10 mouse cellular contexts compared by ENCODE assay signal in the genomic region with DNA sequence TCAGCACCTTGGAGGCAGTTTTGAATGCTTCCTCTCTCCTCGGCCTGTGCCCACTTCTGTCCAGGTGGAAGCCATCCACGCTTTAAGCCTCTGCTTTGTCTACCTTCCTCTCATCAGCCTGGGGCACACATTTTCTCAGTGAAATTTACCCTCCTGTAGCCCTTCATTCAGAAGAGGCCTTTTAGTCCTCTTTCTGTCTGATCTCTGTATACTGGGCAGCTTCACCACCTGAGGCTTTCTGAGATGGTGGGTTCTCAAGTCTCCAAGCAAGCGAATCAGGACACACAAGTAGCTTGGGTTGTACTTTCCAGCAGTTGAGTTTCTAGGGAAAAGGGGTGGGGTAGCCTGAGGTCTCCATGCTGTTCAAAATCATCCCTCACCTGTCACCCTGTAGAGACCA. TPM values are rescaled to one million over a fixed set of nuclear protein-coding genes. Genes with fewer than 3 reads are reported as not detected.
DNase-seq lines count a peak whose midpoint lies in the region; ATAC-seq and TF ChIP-seq lines count a peak whose summit lies in the region.
"Had no signal": no experiment of that assay in that cellular context is flagged by ENCODE, and none has a peak within 500 bp of the region (broad histone marks: within the 10 kb centered on the region; RNA-seq: fewer than 3 reads in every experiment).

No protein-coding gene starts in this region.

- no peak overlapping the region for H3K4me3 ChIP-seq in heart, embryonic 11.5 days (ENCODE audit: low read depth, low read length)
- H3K4me3 ChIP-seq in CH12.LX (replicated peaks in 1 of 3; ENCODE audit: low read depth in 2 of 3, low read length in 2 of 3, poor library complexity in 1 of 3): peak overlapping the region; percentile 71 to 78 (median 72)
- no peak overlapping the region for H3K4me3 ChIP-seq in forebrain, postnatal 0 days (ENCODE audit: low read depth, low read length)
- peak overlapping the region; percentile 49 for H3K4me3 ChIP-seq in liver, embryonic 16.5 days (ENCODE audit: low read depth, low read length)

- dilution Hi-C loops in CH12.LX (cut with MboI; ENCODE audit: extremely low pct_ligation_motif_present, extremely low pct_unique_long_range_greater_than_20kb, low sequenced_read_pairs): no loop called here

- H3K36me3 ChIP-seq in heart, embryonic 11.5 days (ENCODE audit: control insufficient read depth, insufficient read depth, low read length): peaks cover under 1% of the 10 kb centered on the region; the same call in 1 of the 2 replicates
- H3K36me3 ChIP-seq in CH12.LX (replicated peaks in 1 of 2; ENCODE audit: control insufficient read depth in 1 of 2, insufficient read depth in 1 of 2, low read length in 1 of 2): peaks cover 28 to 44% of the 10 kb centered on the region in 2 experiments
- H3K36me3 ChIP-seq in forebrain, postnatal 0 days (ENCODE audit: insufficient read depth): peaks cover 22% of the 10 kb centered on the region
- no peaks in the 10 kb centered on the region for H3K36me3 ChIP-seq in liver, embryonic 16.5 days (ENCODE audit: control insufficient read depth, insufficient read depth)

- TF ChIP-seq POLR2A in CH12.LX (IDR thresholded peaks at IDR 0.05; ENCODE audit: low read depth, low read length): no peak

- TF ChIP-seq RAD21 in CH12.LX (IDR thresholded peaks at IDR 0.05; ENCODE audit: low read depth, low read length): no peak

- H3K4me2 ChIP-seq in heart, embryonic 11.5 days: peak overlapping the region; percentile 95
- peak overlapping the region; percentile 90 for H3K4me2 ChIP-seq in CH12.LX (ENCODE audit: insufficient read depth, low read depth, poor library complexity, severe bottlenecking)
- H3K4me2 ChIP-seq in forebrain, postnatal 0 days (ENCODE audit: low read depth): peak overlapping the region; percentile 92
- peak overlapping the region; percentile 67 for H3K4me2 ChIP-seq in liver, embryonic 16.5 days (ENCODE audit: low read depth, low read length)

- DNase-seq in heart, postnatal 4 days: no peak
- DNase-seq in CH12.LX (ENCODE audit: extremely low read depth): no peak
- DNase-seq in forebrain, postnatal 0 days: no peak
- no peak for DNase-seq in right cerebral cortex, postnatal 10 days (ENCODE audit: low spot score in 2 of 2)
- DNase-seq in right cerebral cortex, adult 18-20 months: no peak
- DNase-seq: kidney, postnatal 14 days had no signal

- TF ChIP-seq EP300 in CH12.LX (IDR thresholded peaks at IDR 0.05; ENCODE audit: low read length): no peak

- no peak overlapping the region for H3K27ac ChIP-seq in heart, embryonic 11.5 days (ENCODE audit: low read depth, low read length)
- H3K27ac ChIP-seq in CH12.LX (ENCODE audit: insufficient read depth, low read depth): no peak overlapping the region
- no peak overlapping the region for H3K27ac ChIP-seq in forebrain, postnatal 0 days (ENCODE audit: low read depth, low read length)
- H3K27ac ChIP-seq in liver, embryonic 16.5 days (ENCODE audit: low read length): no peak overlapping the region

- H3K4me1 ChIP-seq in heart, embryonic 11.5 days (ENCODE audit: control insufficient read depth, insufficient read depth, low read length): peaks cover 10% of the 10 kb centered on the region
- peaks cover 28 to 59% of the 10 kb centered on the region in 2 experiments for H3K4me1 ChIP-seq in CH12.LX (ENCODE audit: control insufficient read depth in 1 of 2, insufficient read depth in 2 of 2)
- H3K4me1 ChIP-seq in forebrain, postnatal 0 days (ENCODE audit: insufficient read depth): peaks cover 6% of the 10 kb centered on the region
- no peaks in the 10 kb centered on the region; the same call in 1 of the 2 replicates for H3K4me1 ChIP-seq in liver, embryonic 16.5 days (ENCODE audit: control insufficient read depth, low read depth, low read length)

- H3K9ac ChIP-seq in heart, embryonic 11.5 days (ENCODE audit: low read depth, low read length): no peak overlapping the region
- 0 out of 2 replicates have a peak overlapping the region, but pooled peaks have one; percentile 78 for H3K9ac ChIP-seq in CH12.LX (ENCODE audit: insufficient read depth, low read depth)
- H3K9ac ChIP-seq in forebrain, postnatal 0 days: no peak overlapping the region
- no peak overlapping the region for H3K9ac ChIP-seq in liver, embryonic 16.5 days (ENCODE audit: low read depth, low read length)

- H3K27me3 ChIP-seq in heart, embryonic 11.5 days (ENCODE audit: control insufficient read depth, insufficient read depth, low read length): peaks cover 7% of the 10 kb centered on the region; the same call in 1 of the 2 replicates
- H3K27me3 ChIP-seq in CH12.LX (replicated peaks): no peaks in the 10 kb centered on the region
- no peaks in the 10 kb centered on the region for H3K27me3 ChIP-seq in forebrain, postnatal 0 days (ENCODE audit: insufficient read depth, low read length)
- H3K27me3 ChIP-seq in liver, embryonic 16.5 days (ENCODE audit: control insufficient read depth, insufficient read depth, low read depth, low read length): peaks cover 15% of the 10 kb centered on the region

- 83% methylated on average over 3 of the region's 3 CpGs for WGBS in heart, embryonic 11.5 days (ENCODE audit: insufficient replicate concordance)
- 93% methylated on average over 3 of the region's 3 CpGs for WGBS in forebrain, postnatal 0 days
- 48% methylated on average over 3 of the region's 3 CpGs for WGBS in liver, embryonic 16.5 days (ENCODE audit: insufficient replicate concordance)

- in situ Hi-C loops in CH12.LX (cut with MboI; ENCODE audit: low pct_ligation_motif_present, low pct_unique_long_range_greater_than_20kb, low sequenced_read_pairs): loop anchor here (10.0 kb wide), 2 partner anchors 78 to 288 kb away; no protein-coding TSS in a partner anchor

- no peaks in the 10 kb centered on the region for H3K9me3 ChIP-seq in heart, embryonic 11.5 days (replicated peaks; ENCODE audit: control insufficient read depth, low read length)
- no peaks in the 10 kb centered on the region for H3K9me3 ChIP-seq in CH12.LX (replicated peaks; ENCODE audit: low read length)
- H3K9me3 ChIP-seq in forebrain, postnatal 0 days (ENCODE audit: low read length): no peaks in the 10 kb centered on the region
- no peaks in the 10 kb centered on the region for H3K9me3 ChIP-seq in liver, embryonic 16.5 days (replicated peaks; ENCODE audit: control insufficient read depth, low read length)

- ATAC-seq in heart, embryonic 11.5 days (replicated peaks; ENCODE audit: insufficient number of reproducible peaks, low FRiP score, low TSS enrichment): no peak
- no peak for ATAC-seq in forebrain, postnatal 0 days
- no peak for ATAC-seq in liver, embryonic 16.5 days (ENCODE audit: low read depth)
- ATAC-seq in monocyte, adult 5-6 weeks (replicated peaks; ENCODE audit: insufficient number of reproducible peaks, low FRiP score, low TSS enrichment, poor library complexity, severe bottlenecking): no peak

- no peak for TF ChIP-seq CTCF in CH12.LX (conservative IDR thresholded peaks at IDR 0.05 in 1 of 2, IDR thresholded peaks at IDR 0.05 in 1 of 2; ENCODE audit: low read depth in 2 of 2, low read length in 2 of 2)
- TF ChIP-seq CTCF in forebrain, postnatal 0 days (IDR thresholded peaks at IDR 0.05; ENCODE audit: low read depth): no peak

- peaks cover 20% of the 10 kb centered on the region for H3K79me2 ChIP-seq in CH12.LX (replicated peaks; ENCODE audit: control insufficient read depth, extremely low read depth, insufficient read depth, poor library complexity, severe bottlenecking)

RNA-seq across cellular contexts. Expression of gene Rgs19, which starts 1.5 kb away (rescaled TPM):
- 57.7 and 61.3 TPM in 2 replicates for polyA plus RNA-seq in heart, embryonic 11.5 days (2014; fragmentation: Nextera tagmentation; extraction: Ambion mirVana)
- total RNA-seq in heart, postnatal 4 days (2021): 10 to 100 TPM; 11.3 to 15.8 TPM
- total RNA-seq in CH12.LX (2012; rRNA removed) (67.0 and 75.4 TPM in 2 replicates), CH12.LX (2014; rRNA removed) (40.2 and 50.2 TPM in 2 replicates)
- 155 and 159 TPM in 2 replicates for polyA plus RNA-seq in CH12.LX (2012; ENCODE audit: insufficient read length, low read depth)
- 43.7 and 50.2 TPM in 2 replicates for total RNA-seq in forebrain, postnatal 0 days (2014; rRNA removed)
- 56.4 and 57.4 TPM in 2 replicates for polyA plus RNA-seq in forebrain, postnatal 0 days (2015; fragmentation: Nextera tagmentation; extraction: Ambion mirVana)
- polyA plus RNA-seq in liver, embryonic 16.5 days (2015; fragmentation: Nextera tagmentation; extraction: Ambion mirVana): 19.0 and 19.7 TPM in 2 replicates
- 102 to 134 TPM (median 128 TPM) in 3 replicates for total RNA-seq in monocyte, adult 5-6 weeks (2017)

RNA-seq across cellular contexts. Expression of gene Lkaaear1, which starts 5.9 kb away (rescaled TPM):
- polyA plus RNA-seq in heart, embryonic 11.5 days (2014; fragmentation: Nextera tagmentation; extraction: Ambion mirVana): not detected in 2 replicates
- total RNA-seq in heart, postnatal 4 days (2021): not detected
- total RNA-seq in CH12.LX (2012; rRNA removed) (not detected in 2 replicates), CH12.LX (2014; rRNA removed) (not detected in 2 replicates)
- not detected in 2 replicates for polyA plus RNA-seq in CH12.LX (2012; ENCODE audit: insufficient read length, low read depth)
- total RNA-seq in forebrain, postnatal 0 days (2014; rRNA removed): not detected in 2 replicates
- polyA plus RNA-seq in forebrain, postnatal 0 days (2015; fragmentation: Nextera tagmentation; extraction: Ambion mirVana): not detected in 2 replicates
- polyA plus RNA-seq in liver, embryonic 16.5 days (2015; fragmentation: Nextera tagmentation; extraction: Ambion mirVana): not detected in 2 replicates
- total RNA-seq in monocyte, adult 5-6 weeks (2017): not detected in 3 replicates
- total RNA-seq: adrenal gland, adult 18-20 months had no signal

RNA-seq across cellular contexts. Expression of gene Tcea2, which starts 12.2 kb away (rescaled TPM):
- 13.5 and 14.1 TPM in 2 replicates for polyA plus RNA-seq in heart, embryonic 11.5 days (2014; fragmentation: Nextera tagmentation; extraction: Ambion mirVana)
- 10 to 100 TPM in 1 of 2 experiments, 1 to 10 TPM in 1; 9.9 to 11.1 TPM for total RNA-seq in heart, postnatal 4 days (2021)
- 12.9 and 14.4 TPM in 2 replicates for total RNA-seq in CH12.LX (2012; rRNA removed)
- 9.2 TPM in 2 replicates for total RNA-seq in CH12.LX (2014; rRNA removed)
- 7.0 and 8.8 TPM in 2 replicates for polyA plus RNA-seq in CH12.LX (2012; ENCODE audit: insufficient read length, low read depth)
- 51.1 and 55.6 TPM in 2 replicates for total RNA-seq in forebrain, postnatal 0 days (2014; rRNA removed)
- polyA plus RNA-seq in forebrain, postnatal 0 days (2015; fragmentation: Nextera tagmentation; extraction: Ambion mirVana): 53.8 and 57.5 TPM in 2 replicates
- polyA plus RNA-seq in liver, embryonic 16.5 days (2015; fragmentation: Nextera tagmentation; extraction: Ambion mirVana): 1.9 TPM in 2 replicates
- total RNA-seq in monocyte, adult 5-6 weeks (2017): 3.8 to 20.0 TPM (median 10.0 TPM) in 3 replicates

RNA-seq across cellular contexts. Expression of gene Sox18, which starts 20.9 kb away (rescaled TPM):
- polyA plus RNA-seq in heart, embryonic 11.5 days (2014; fragmentation: Nextera tagmentation; extraction: Ambion mirVana): 18.6 and 22.2 TPM in 2 replicates
- 10 to 100 TPM; 75.9 to 80.3 TPM for total RNA-seq in heart, postnatal 4 days (2021)
- total RNA-seq in CH12.LX (2012; rRNA removed): not detected in 2 replicates
- not detected in 2 replicates for total RNA-seq in CH12.LX (2014; rRNA removed)
- polyA plus RNA-seq in CH12.LX (2012; ENCODE audit: insufficient read length, low read depth): not detected in 2 replicates
- 5.4 and 8.9 TPM in 2 replicates for total RNA-seq in forebrain, postnatal 0 days (2014; rRNA removed)
- 8.6 and 11.1 TPM in 2 replicates for polyA plus RNA-seq in forebrain, postnatal 0 days (2015; fragmentation: Nextera tagmentation; extraction: Ambion mirVana)
- 6.9 TPM in 2 replicates for polyA plus RNA-seq in liver, embryonic 16.5 days (2015; fragmentation: Nextera tagmentation; extraction: Ambion mirVana)
- total RNA-seq in monocyte, adult 5-6 weeks (2017): not detected in 3 replicates

RNA-seq across cellular contexts. Expression of gene Oprl1, which starts 22.5 kb away (rescaled TPM):
- polyA plus RNA-seq in heart, embryonic 11.5 days (2014; fragmentation: Nextera tagmentation; extraction: Ambion mirVana): 7.5 and 9.2 TPM in 2 replicates
- under 1 TPM; 0.24 to 0.54 TPM for total RNA-seq in heart, postnatal 4 days (2021)
- total RNA-seq in CH12.LX (2012; rRNA removed): 0.08 and 0.25 TPM in 2 replicates
- total RNA-seq in CH12.LX (2014; rRNA removed): not detected in 2 replicates
- polyA plus RNA-seq in CH12.LX (2012; ENCODE audit: insufficient read length, low read depth): 0.14 TPM in 1 of 2 replicates, not detected in the other
- 114 and 134 TPM in 2 replicates for total RNA-seq in forebrain, postnatal 0 days (2014; rRNA removed)
- 51.3 and 62.5 TPM in 2 replicates for polyA plus RNA-seq in forebrain, postnatal 0 days (2015; fragmentation: Nextera tagmentation; extraction: Ambion mirVana)
- polyA plus RNA-seq in liver, embryonic 16.5 days (2015; fragmentation: Nextera tagmentation; extraction: Ambion mirVana): 0.07 and 0.11 TPM in 2 replicates
- total RNA-seq in monocyte, adult 5-6 weeks (2017): 0.19 TPM in 1 of 3 replicates, not detected in the others

Comparison
In these comparisons a context has a peak if more than half of its experiments do, and no peak if none do; other contexts are left out.
1. H3K4me3 ChIP-seq: peak in CH12.LX (3 of 3) and liver, embryonic 16.5 days (single experiment); none in heart, embryonic 11.5 days (single experiment) and forebrain, postnatal 0 days (single experiment).
2. Peak in every context shown above with its lines, with median percentiles within 50 percentile points of each other: H3K4me2 ChIP-seq.